Mouse (Mus musculus): Measurements from ENCODE around the gene Mertk. TPM values are rescaled to one million over a fixed set of nuclear protein-coding genes. Genes with fewer than 3 reads are reported as not detected.

The Mertk gene
- polyA plus RNA-seq (2014; fragmentation: Nextera tagmentation; extraction: Ambion mirVana), result 4.9 and 5.4 TPM in 2 replicates

- H3K9me3 ChIP-seq (ENCODE audit: control insufficient read depth, low read length), result no peaks in the 10 kb centered on the region
- peaks cover 0 to 4% of the 10 kb centered on the region in 2 experiments; a peak in 3 of 4 replicates for H3K4me1 ChIP-seq (ENCODE audit: control insufficient read depth in 2 of 2, insufficient read depth in 2 of 2, low read length in 2 of 2)
- H3K9ac ChIP-seq (ENCODE audit: low read length), result peak within 1 kb of the TSS; percentile 87
- peak; percentile 97 for ATAC-seq (ENCODE audit: insufficient number of reproducible peaks, insufficient read depth, low FRiP score, low read depth)
- H3K36me3 ChIP-seq (ENCODE audit: control insufficient read depth, insufficient read depth, low read length), result no peaks in the 10 kb centered on the region
- H3K4me2 ChIP-seq (ENCODE audit: low read length), result peak within 1 kb of the TSS; percentile 89
- no peaks in the 10 kb centered on the region for H3K27me3 ChIP-seq (ENCODE audit: control insufficient read depth, insufficient read depth, low read length)
- WGBS, result under 1% methylated on average over 30 of the region's 30 CpGs
- H3K27ac ChIP-seq (replicated peaks in 1 of 2; ENCODE audit: control insufficient read depth in 1 of 2, insufficient read depth in 1 of 2, low read depth in 2 of 2, low read length in 2 of 2), result peak within 1 kb of the TSS; percentile 92 to 96
- H3K4me3 ChIP-seq (ENCODE audit: control insufficient read depth in 1 of 2, insufficient read depth in 1 of 2, low read depth in 1 of 2, low read length in 2 of 2), result peak within 1 kb of the TSS; percentile 78 to 91
Measured at GRCm38 (mm10) chr2:128698693-128699181, at the start of gene Mertk. TSS of gene Mertk (plus strand) at chr2:128698956.

DNA sequence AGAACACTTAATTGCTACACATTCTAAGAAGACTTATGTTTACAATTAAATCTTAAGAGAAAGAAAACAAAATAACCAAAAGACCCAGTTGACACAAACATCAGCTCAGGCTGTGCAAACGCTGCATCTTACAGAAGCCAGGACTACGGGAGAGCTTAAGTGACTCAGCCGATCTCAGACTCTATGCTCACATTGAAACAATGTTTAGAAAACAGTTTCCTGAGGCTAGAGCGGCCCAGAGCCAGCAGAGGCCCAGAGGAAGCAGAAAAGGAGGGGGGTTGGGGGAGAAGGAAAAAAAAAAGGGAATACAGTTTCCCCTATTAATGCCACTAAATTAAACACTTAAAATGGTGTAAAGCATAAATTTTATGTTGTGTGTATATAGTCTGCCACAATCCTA, 18.1 kb upstream of the Mertk start:
- peaks cover 89% of the 10 kb centered on the region for H3K36me3 ChIP-seq (ENCODE audit: control insufficient read depth, insufficient read depth, low read length)
- H3K4me3 ChIP-seq (ENCODE audit: control insufficient read depth in 1 of 2, insufficient read depth in 1 of 2, low read depth in 1 of 2, low read length in 2 of 2), result no peak overlapping the region
- peaks cover 2 to 17% of the 10 kb centered on the region in 2 experiments; a peak in 3 of 4 replicates for H3K4me1 ChIP-seq (ENCODE audit: control insufficient read depth in 2 of 2, insufficient read depth in 2 of 2, low read length in 2 of 2)
- 57% methylated on average over 4 of the region's 4 CpGs for WGBS
- no peaks in the 10 kb centered on the region for H3K9me3 ChIP-seq (ENCODE audit: control insufficient read depth, low read length)
- ATAC-seq (ENCODE audit: insufficient number of reproducible peaks, insufficient read depth, low FRiP score, low read depth), result no peak
- H3K27me3 ChIP-seq (ENCODE audit: control insufficient read depth, insufficient read depth, low read length), result no peaks in the 10 kb centered on the region
- no peak overlapping the region for H3K9ac ChIP-seq (ENCODE audit: low read length)
- no peak overlapping the region for H3K4me2 ChIP-seq (ENCODE audit: low read length)
- H3K27ac ChIP-seq (replicated peaks in 1 of 2; ENCODE audit: control insufficient read depth in 1 of 2, insufficient read depth in 1 of 2, low read depth in 2 of 2, low read length in 2 of 2), result no peak overlapping the region

DNA sequence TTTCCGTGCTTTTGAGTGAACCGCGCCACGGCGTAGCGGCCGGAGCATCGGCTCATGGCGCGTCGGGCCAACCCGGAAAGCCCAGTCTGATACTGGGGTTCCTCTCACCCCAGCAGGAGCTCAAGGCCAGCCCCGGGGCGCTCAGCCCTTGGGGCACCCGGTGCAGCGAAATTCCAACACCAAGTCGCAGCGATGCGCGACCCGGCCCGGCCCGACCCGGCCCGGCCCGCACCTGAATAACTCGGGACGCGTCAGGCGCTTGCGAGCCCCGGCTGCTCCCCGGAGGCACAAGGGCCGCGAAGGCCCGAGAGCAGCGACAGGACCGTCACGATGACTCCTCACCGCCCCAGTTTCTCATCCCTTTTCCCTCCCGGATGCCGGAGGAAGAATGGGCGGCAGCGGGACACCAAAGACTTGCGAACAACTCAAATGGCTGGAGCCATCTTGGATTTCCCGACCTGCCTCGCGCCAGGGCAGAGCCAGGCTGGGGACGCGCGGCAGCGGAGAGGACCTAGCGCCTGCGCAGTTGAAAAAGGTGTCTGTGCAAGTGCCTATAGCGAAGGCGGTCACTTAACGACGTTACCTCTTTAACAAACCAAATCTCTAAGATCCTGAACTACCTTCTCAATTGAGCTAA, 11.7 kb upstream of the Mertk start, which contains the start of gene Anapc1:
Gene Anapc1, minus strand, starts transcription at position 471 of the 637 bp plus-strand sequence.
- peak within 1 kb of the TSS; percentile 85 to 98 for H3K27ac ChIP-seq (replicated peaks in 1 of 2; ENCODE audit: control insufficient read depth in 1 of 2, insufficient read depth in 1 of 2, low read depth in 2 of 2, low read length in 2 of 2)
- H3K27me3 ChIP-seq (ENCODE audit: control insufficient read depth, insufficient read depth, low read length), result no peaks in the 10 kb centered on the region; the same call in 1 of the 2 replicates
- H3K4me3 ChIP-seq (ENCODE audit: control insufficient read depth in 1 of 2, insufficient read depth in 1 of 2, low read depth in 1 of 2, low read length in 2 of 2), result peak within 1 kb of the TSS; percentile 98 to 100
- no peaks in the 10 kb centered on the region for H3K9me3 ChIP-seq (ENCODE audit: control insufficient read depth, low read length)
- peak within 1 kb of the TSS; percentile 77 for H3K4me2 ChIP-seq (ENCODE audit: low read length)
- under 1% methylated on average over 58 of the region's 58 CpGs for WGBS
- H3K4me1 ChIP-seq (ENCODE audit: control insufficient read depth in 2 of 2, insufficient read depth in 2 of 2, low read length in 2 of 2), result peaks cover 4 to 16% of the 10 kb centered on the region in 2 experiments
- peak; percentile 91 for ATAC-seq (ENCODE audit: insufficient number of reproducible peaks, insufficient read depth, low FRiP score, low read depth)
- peaks cover 31% of the 10 kb centered on the region for H3K36me3 ChIP-seq (ENCODE audit: control insufficient read depth, insufficient read depth, low read length)
- peak within 1 kb of the TSS; percentile 99 for H3K9ac ChIP-seq (ENCODE audit: low read length)

GRCm38 (mm10) chr2:128687558-128688120, 11.1 kb upstream of the Mertk start:
- H3K9me3 ChIP-seq (ENCODE audit: control insufficient read depth, low read length), result no peaks in the 10 kb centered on the region
- ATAC-seq (ENCODE audit: insufficient number of reproducible peaks, insufficient read depth, low FRiP score, low read depth), result peak; percentile 61
- peak overlapping the region; percentile 77 for H3K4me2 ChIP-seq (ENCODE audit: low read length)
- WGBS, result 48% methylated on average over 10 of the region's 10 CpGs
- H3K36me3 ChIP-seq (ENCODE audit: control insufficient read depth, insufficient read depth, low read length), result peaks cover 27% of the 10 kb centered on the region
- H3K4me3 ChIP-seq (ENCODE audit: control insufficient read depth in 1 of 2, insufficient read depth in 1 of 2, low read depth in 1 of 2, low read length in 2 of 2), result peak overlapping the region; percentile 98 to 100
- H3K27ac ChIP-seq (replicated peaks in 1 of 2; ENCODE audit: control insufficient read depth in 1 of 2, insufficient read depth in 1 of 2, low read depth in 2 of 2, low read length in 2 of 2), result peak overlapping the region; percentile 85 to 98
- peak overlapping the region; percentile 99 for H3K9ac ChIP-seq (ENCODE audit: low read length)
- H3K4me1 ChIP-seq (ENCODE audit: control insufficient read depth in 2 of 2, insufficient read depth in 2 of 2, low read length in 2 of 2), result peaks cover 4 to 16% of the 10 kb centered on the region in 2 experiments
- no peaks in the 10 kb centered on the region; the same call in 1 of the 2 replicates for H3K27me3 ChIP-seq (ENCODE audit: control insufficient read depth, insufficient read depth, low read length)

- Histone ChIP-seq H3K27ac (replicated peaks in 1 of 2; ENCODE audit: control insufficient read depth in 1 of 2, insufficient read depth in 1 of 2, low read depth in 2 of 2, low read length in 2 of 2) (no peak overlapping the region), H3K4me3 (ENCODE audit: control insufficient read depth in 1 of 2, insufficient read depth in 1 of 2, low read depth in 1 of 2, low read length in 2 of 2) (no peak overlapping the region), H3K4me1 (ENCODE audit: control insufficient read depth in 2 of 2, insufficient read depth in 2 of 2, low read length in 2 of 2) (0 out of 4 replicates have a peak, but pooled peaks cover 2 to 3% of the 10 kb centered on the region in 2 experiments), H3K9me3 (ENCODE audit: control insufficient read depth, low read length) (no peaks in the 10 kb centered on the region), H3K4me2 (ENCODE audit: low read length) (no peak overlapping the region), H3K9ac (ENCODE audit: low read length) (no peak overlapping the region), H3K27me3 (ENCODE audit: control insufficient read depth, insufficient read depth, low read length) (no peaks in the 10 kb centered on the region; the same call in 1 of the 2 replicates), H3K36me3 (ENCODE audit: control insufficient read depth, insufficient read depth, low read length) (no peaks in the 10 kb centered on the region)
- WGBS, result 68% methylated on average over 14 of the region's 14 CpGs
- ATAC-seq (ENCODE audit: insufficient number of reproducible peaks, insufficient read depth, low FRiP score, low read depth), result no peak
Measured at GRCm38 (mm10) chr2:128692336-128692735, 6.4 kb upstream of the Mertk start.

- no peak for ATAC-seq (ENCODE audit: insufficient number of reproducible peaks, insufficient read depth, low FRiP score, low read depth)
- no peak overlapping the region for H3K4me3 ChIP-seq (ENCODE audit: control insufficient read depth in 1 of 2, insufficient read depth in 1 of 2, low read depth in 1 of 2, low read length in 2 of 2)
- H3K27ac ChIP-seq (replicated peaks in 1 of 2; ENCODE audit: control insufficient read depth in 1 of 2, insufficient read depth in 1 of 2, low read depth in 2 of 2, low read length in 2 of 2), result 0 out of 4 replicates have a peak overlapping the region, but pooled peaks of 1 of the 2 experiments have one; percentile 21
- 73% methylated on average over 10 of the region's 10 CpGs for WGBS
- no peak overlapping the region for H3K9ac ChIP-seq (ENCODE audit: low read length)
- no peaks in the 10 kb centered on the region for H3K9me3 ChIP-seq (ENCODE audit: control insufficient read depth, low read length)
- H3K4me1 ChIP-seq (ENCODE audit: control insufficient read depth in 2 of 2, insufficient read depth in 2 of 2, low read length in 2 of 2), result peaks cover 2 to 5% of the 10 kb centered on the region in 2 experiments; a peak in 2 of 4 replicates
- no peaks in the 10 kb centered on the region; the same call in 1 of the 2 replicates for H3K27me3 ChIP-seq (ENCODE audit: control insufficient read depth, insufficient read depth, low read length)
- H3K4me2 ChIP-seq (ENCODE audit: low read length), result no peak overlapping the region
- H3K36me3 ChIP-seq (ENCODE audit: control insufficient read depth, insufficient read depth, low read length), result no peaks in the 10 kb centered on the region
Measured at GRCm38 (mm10) chr2:128692771-128693170, 6.0 kb upstream of the Mertk start.

- H3K4me2 ChIP-seq (ENCODE audit: low read length), result no peak overlapping the region
- H3K27ac ChIP-seq (replicated peaks in 1 of 2; ENCODE audit: control insufficient read depth in 1 of 2, insufficient read depth in 1 of 2, low read depth in 2 of 2, low read length in 2 of 2), result 0 out of 4 replicates have a peak overlapping the region, but pooled peaks of 1 of the 2 experiments have one; percentile 21
- no peak overlapping the region for H3K9ac ChIP-seq (ENCODE audit: low read length)
- H3K27me3 ChIP-seq (ENCODE audit: control insufficient read depth, insufficient read depth, low read length), result no peaks in the 10 kb centered on the region; the same call in 1 of the 2 replicates
- 57% methylated on average over 4 of the region's 4 CpGs for WGBS
- H3K4me1 ChIP-seq (ENCODE audit: control insufficient read depth in 2 of 2, insufficient read depth in 2 of 2, low read length in 2 of 2), result peaks cover 0 to 4% of the 10 kb centered on the region in 2 experiments; a peak in 2 of 4 replicates
- no peaks in the 10 kb centered on the region for H3K36me3 ChIP-seq (ENCODE audit: control insufficient read depth, insufficient read depth, low read length)
- no peak overlapping the region for H3K4me3 ChIP-seq (ENCODE audit: control insufficient read depth in 1 of 2, insufficient read depth in 1 of 2, low read depth in 1 of 2, low read length in 2 of 2)
- no peaks in the 10 kb centered on the region for H3K9me3 ChIP-seq (ENCODE audit: control insufficient read depth, low read length)
- no peak for ATAC-seq (ENCODE audit: insufficient number of reproducible peaks, insufficient read depth, low FRiP score, low read depth)
Measured at GRCm38 (mm10) chr2:128693236-128693635, 5.5 kb upstream of the Mertk start.

Data from heart, embryonic 14.5 days (tissue).